Mouse (Mus musculus) forebrain, postnatal 0 days (tissue): Measurements from ENCODE around the gene Kera. TPM values are rescaled to one million over a fixed set of nuclear protein-coding genes. Genes with fewer than 3 reads are reported as not detected.

Source experiments
- ATAC-seq: fragments of 200-750 bp; cut with Nextera tagmentation; 2 replicates; pipeline ENCODE4 v1.8.0; 2017; ENCODE audit warnings: mild to moderate bottlenecking, moderate library complexity
- DNase-seq: peaks from one replicate; pipeline ENCODE4 v3.0.0-alpha.2; 2015
- H3K27ac ChIP-seq: fragments of 300-500 bp; sonication (generic); 2 replicates; pipeline ENCODE4 v1.5.1; 2014; ENCODE audit warnings: low read depth, mild to moderate bottlenecking, antibody characterized with exemption, low read length, moderate library complexity, mixed read lengths
- H3K27me3 ChIP-seq: fragments of 300-500 bp; sonication (generic); 2 replicates; pipeline ENCODE4 v1.6.1; 2014; ENCODE audit warnings: mild to moderate bottlenecking, low read length, mixed read lengths; ENCODE audit not compliant: insufficient read depth
- H3K36me3 ChIP-seq: fragments of 300-500 bp; sonication (generic); 2 replicates; pipeline ENCODE4 v1.6.1; 2014; ENCODE audit warnings: mild to moderate bottlenecking, moderate library complexity; ENCODE audit not compliant: insufficient read depth
- H3K4me1 ChIP-seq: fragments of 300-500 bp; sonication (generic); 2 replicates; pipeline ENCODE4 v1.6.1; 2014; ENCODE audit warnings: antibody characterized with exemption; ENCODE audit not compliant: insufficient read depth
- H3K4me2 ChIP-seq: fragments of 300-500 bp; sonication (generic); 2 replicates; pipeline ENCODE4 v1.6.1; 2014; ENCODE audit warnings: low read depth, mild to moderate bottlenecking, moderate library complexity
- H3K4me3 ChIP-seq: fragments of 300-500 bp; sonication (generic); 2 replicates; pipeline ENCODE4 v1.5.1; 2014; ENCODE audit warnings: low read depth, low read length, mixed read lengths
- H3K9ac ChIP-seq: fragments of 300-500 bp; sonication (generic); 2 replicates; pipeline ENCODE4 v1.6.1; 2014; ENCODE audit warnings: mild to moderate bottlenecking
- H3K9me3 ChIP-seq: fragments of 300-500 bp; sonication (generic); 2 replicates; pipeline ENCODE4 v1.6.1; 2016; ENCODE audit warnings: low read length
- CTCF ChIP-seq: sonication (generic); IDR thresholded peaks from 2 replicates; pipeline ENCODE4 v1.5.1; 2016; ENCODE audit warnings: antibody characterized with exemption, control low read depth, low read depth
- WGBS: fragments of 180-500 bp; shearing (Covaris S2); extraction: QIAGEN DNeasy Blood & Tissue Kit; methylation state at CpG from one replicate; pipeline ENCODE4 v1.1.7; 2014; 5-methylcytosine and 5-hydroxymethylcytosine counted together
- polyA plus RNA-seq: library from polyadenylated mRNA; unstranded; fragments of >200 nt; fragmentation: Nextera tagmentation; extraction: Ambion mirVana; gene quantifications from 2 replicates; pipeline ENCODE4 v1.2.1, GENCODE M21; 2015
- total RNA-seq: library from RNA; depleted of rRNA; stranded (reverse); fragments of >200 nt; gene quantifications from 2 replicates; pipeline ENCODE4 v1.2.3, GENCODE M21; 2014; rRNA removed

The Kera gene
- total and polyA plus RNA-seq, 2 experiments from 2014 or later = 0.15 TPM; not detected in 1

DNA sequence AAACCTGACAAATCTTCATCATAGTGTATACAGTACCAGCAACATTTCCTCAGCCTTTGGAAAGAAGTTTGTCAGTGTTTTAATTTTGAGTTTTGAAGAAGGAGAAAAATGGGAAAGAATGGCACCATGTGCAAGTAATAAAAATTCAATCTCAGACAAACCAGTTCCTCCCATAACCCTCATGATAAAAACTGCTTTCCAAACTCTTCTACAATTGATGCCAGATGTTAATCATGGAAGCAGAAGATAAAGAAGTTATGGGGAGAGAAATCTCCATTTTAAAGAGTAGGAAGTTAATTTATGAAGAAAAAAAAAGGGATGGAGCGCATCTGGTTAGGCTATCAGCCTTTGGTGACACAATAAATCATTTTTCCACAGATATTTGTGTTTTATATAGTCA is 19.9 kb downstream of the Kera start:
- Histone ChIP-seq H3K27ac (no peak overlapping the region), H3K27me3 (no peaks in the 10 kb centered on the region), H3K4me2 (no peak overlapping the region), H3K9me3 (no peaks in the 10 kb centered on the region), H3K9ac (no peak overlapping the region), H3K36me3 (no peaks in the 10 kb centered on the region), H3K4me1 (no peaks in the 10 kb centered on the region), H3K4me3 (no peak overlapping the region)
- no peak for ATAC-seq
- no peak for DNase-seq
- WGBS = 96% methylated on average over 1 of the region's 1 CpGs
- no peak for TF ChIP-seq CTCF

GRCm38 (mm10) chr10:97631061-97631460 is 24.4 kb downstream of the Kera start:
- Histone ChIP-seq H3K27me3 (no peaks in the 10 kb centered on the region), H3K27ac (no peak overlapping the region), H3K4me3 (no peak overlapping the region), H3K4me1 (no peaks in the 10 kb centered on the region), H3K9ac (no peak overlapping the region), H3K9me3 (no peaks in the 10 kb centered on the region), H3K4me2 (no peak overlapping the region), H3K36me3 (no peaks in the 10 kb centered on the region)
- ATAC-seq (no peak), DNase-seq (no peak)
- TF ChIP-seq CTCF = no peak
- WGBS = 86% methylated on average over 3 of the region's 3 CpGs

DNA sequence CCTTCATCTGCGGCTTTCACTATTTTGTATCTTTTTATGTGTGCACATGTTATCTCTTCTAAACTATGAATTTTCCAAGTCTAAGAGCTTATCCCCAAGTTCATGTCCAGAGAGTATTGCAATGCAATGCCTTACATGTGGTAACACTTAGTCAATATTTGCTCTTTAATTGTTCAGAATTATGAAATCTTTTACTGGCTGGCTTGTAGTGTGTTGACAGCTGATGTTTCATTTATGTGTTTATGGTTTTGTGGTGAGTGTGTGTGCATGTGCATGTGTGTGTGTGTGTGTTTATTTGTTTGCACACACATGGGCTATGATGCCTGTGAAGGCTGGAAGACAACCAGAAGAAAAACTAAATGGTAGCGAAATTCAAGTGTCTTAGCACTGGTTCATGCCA is 35.2 kb downstream of the Kera start:
- no peak overlapping the region for H3K4me3 ChIP-seq
- no peaks in the 10 kb centered on the region for H3K4me1 ChIP-seq
- H3K9ac ChIP-seq = no peak overlapping the region
- H3K27me3 ChIP-seq = no peaks in the 10 kb centered on the region
- H3K27ac ChIP-seq = no peak overlapping the region
- H3K4me2 ChIP-seq = no peak overlapping the region
- no peak for TF ChIP-seq CTCF
- DNase-seq (no peak), ATAC-seq (no peak)
- 84% methylated on average over 2 of the region's 2 CpGs for WGBS
- no peaks in the 10 kb centered on the region for H3K9me3 ChIP-seq
- H3K36me3 ChIP-seq = no peaks in the 10 kb centered on the region

DNA sequence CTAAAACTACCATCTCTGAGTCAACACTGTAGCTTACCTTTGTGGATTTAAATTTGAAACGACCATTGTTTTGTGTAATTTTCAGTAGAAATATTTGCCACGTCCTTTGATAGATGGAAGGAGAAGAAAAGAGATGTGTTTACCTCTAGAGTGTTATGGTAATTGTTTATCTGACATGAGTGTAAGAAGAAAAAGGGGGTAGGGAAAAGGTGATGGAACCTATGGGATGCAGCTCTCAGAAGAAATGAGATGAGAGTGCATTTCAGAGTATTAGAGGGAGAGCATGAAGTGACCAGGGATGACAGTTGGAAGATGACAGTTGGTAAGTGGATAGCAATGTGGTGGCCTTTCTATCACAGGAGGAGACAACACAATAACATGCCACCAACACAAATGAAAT is 37.1 kb downstream of the Kera start, which contains the start of gene Epyc:
TSS of gene Epyc (plus strand) at position 301 of the 400 bp plus-strand sequence.
- H3K4me2 ChIP-seq = no peak within 1 kb of the TSS
- TF ChIP-seq CTCF = no peak
- H3K27me3 ChIP-seq = no peaks in the 10 kb centered on the region
- no peaks in the 10 kb centered on the region for H3K9me3 ChIP-seq
- DNase-seq (no peak), ATAC-seq (no peak)
- no peak within 1 kb of the TSS for H3K27ac ChIP-seq
- no peaks in the 10 kb centered on the region for H3K36me3 ChIP-seq
- H3K9ac ChIP-seq = no peak within 1 kb of the TSS
- no peak within 1 kb of the TSS for H3K4me3 ChIP-seq
- 79% methylated on average over 2 of the region's 2 CpGs for WGBS
- H3K4me1 ChIP-seq = no peaks in the 10 kb centered on the region

- Histone ChIP-seq H3K27me3 (no peaks in the 10 kb centered on the region), H3K36me3 (no peaks in the 10 kb centered on the region), H3K9ac (no peak overlapping the region), H3K9me3 (no peaks in the 10 kb centered on the region), H3K27ac (no peak overlapping the region), H3K4me1 (no peaks in the 10 kb centered on the region), H3K4me2 (no peak overlapping the region), H3K4me3 (no peak overlapping the region)
- ATAC-seq (no peak), DNase-seq (no peak)
- 79% methylated on average over 2 of the region's 2 CpGs for WGBS
- no peak for TF ChIP-seq CTCF
Observed at GRCm38 (mm10) chr10:97650334-97650733, 43.7 kb downstream of the Kera start.

GRCm38 (mm10) chr10:97659489-97659888 is 52.8 kb downstream of the Kera start:
- 90% methylated on average over 1 of the region's 1 CpGs for WGBS
- Histone ChIP-seq H3K27me3 (no peaks in the 10 kb centered on the region), H3K27ac (no peak overlapping the region), H3K4me2 (no peak overlapping the region), H3K4me1 (no peaks in the 10 kb centered on the region), H3K36me3 (no peaks in the 10 kb centered on the region), H3K9me3 (no peaks in the 10 kb centered on the region), H3K4me3 (no peak overlapping the region), H3K9ac (no peak overlapping the region)
- DNase-seq = no peak
- ATAC-seq = no peak
- no peak for TF ChIP-seq CTCF

Other genes starting within 250 kb of the Kera start
- 44.0 and 62.1 TPM in 2 replicates for gene Dcn, start 127.3 kb upstream of the Kera start, total RNA-seq
- gene Dcn, start 127.3 kb upstream of the Kera start, polyA plus RNA-seq = 51.0 and 85.9 TPM in 2 replicates
- gene Lum, start 41.8 kb upstream of the Kera start, total RNA-seq = 4.5 and 11.8 TPM in 2 replicates
- gene Lum, start 41.8 kb upstream of the Kera start, polyA plus RNA-seq = 9.4 and 15.6 TPM in 2 replicates
- gene Epyc, start 37.2 kb downstream of the Kera start, total RNA-seq = 0.15 and 1.2 TPM in 2 replicates
- 0.61 and 0.83 TPM in 2 replicates for gene Epyc, start 37.2 kb downstream of the Kera start, polyA plus RNA-seq
- not detected in 2 replicates for gene Ccer1, start 86.2 kb downstream of the Kera start, total RNA-seq
- not detected in 2 replicates for gene Ccer1, start 86.2 kb downstream of the Kera start, polyA plus RNA-seq
- gene C030005K15Rik, start 119.9 kb downstream of the Kera start, total RNA-seq = not detected in 2 replicates
- gene C030005K15Rik, start 119.9 kb downstream of the Kera start, polyA plus RNA-seq = not detected in 2 replicates